Mouse (Mus musculus): ENCODE measurements at regions not wholly inside any gene's neighbourhood (a gene's known extent, or its start where the extent isn't known, plus 50 kb on each side); places are given as distances from the start of the nearest gene placed in this dataset.

- in situ Hi-C loops (cut with MboI; ENCODE audit: unreplicated experiment in 2 of 2), result loop anchor here in 1 of 2 experiments (25.0 kb wide), 1 partner anchor 560 kb away; the partner anchor contains the start of gene Tmem72
Observed at GRCm38 (mm10) chr6:117272227-117272955, 104.1 kb downstream of the Cxcl12 start.

- in situ Hi-C loops (cut with MboI; ENCODE audit: unreplicated experiment in 2 of 2), result no loop called here
Observed at GRCm38 (mm10) chr6:117275915-117276314, 107.6 kb downstream of the Cxcl12 start.

GRCm38 (mm10) chr6:117276850-117277249 lies 108.5 kb downstream of the Cxcl12 start:
- in situ Hi-C loops (cut with MboI; ENCODE audit: unreplicated experiment in 2 of 2), result no loop called here

DNA sequence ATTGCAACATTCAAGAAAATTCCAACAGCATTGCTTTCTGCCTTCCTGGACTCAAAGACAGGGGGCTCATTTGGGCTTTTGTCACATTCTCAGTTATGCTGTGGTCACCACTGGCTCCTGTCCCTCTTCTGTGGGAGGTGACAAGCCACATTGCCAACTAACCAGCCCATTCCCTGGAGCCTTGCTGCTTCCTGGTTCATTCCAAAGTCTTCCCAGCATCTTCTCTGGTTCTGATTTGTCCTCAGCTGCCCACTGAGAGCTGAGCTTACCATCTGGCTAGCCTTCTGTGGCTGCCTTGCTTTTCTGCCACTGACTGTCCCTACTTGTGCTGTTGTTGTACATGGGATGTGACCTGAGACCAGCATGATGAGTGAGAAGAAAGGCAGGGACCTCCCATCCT lies 111.0 kb downstream of the Cxcl12 start:
- in situ Hi-C loops (cut with MboI; ENCODE audit: unreplicated experiment in 2 of 2), result no loop called here

DNA sequence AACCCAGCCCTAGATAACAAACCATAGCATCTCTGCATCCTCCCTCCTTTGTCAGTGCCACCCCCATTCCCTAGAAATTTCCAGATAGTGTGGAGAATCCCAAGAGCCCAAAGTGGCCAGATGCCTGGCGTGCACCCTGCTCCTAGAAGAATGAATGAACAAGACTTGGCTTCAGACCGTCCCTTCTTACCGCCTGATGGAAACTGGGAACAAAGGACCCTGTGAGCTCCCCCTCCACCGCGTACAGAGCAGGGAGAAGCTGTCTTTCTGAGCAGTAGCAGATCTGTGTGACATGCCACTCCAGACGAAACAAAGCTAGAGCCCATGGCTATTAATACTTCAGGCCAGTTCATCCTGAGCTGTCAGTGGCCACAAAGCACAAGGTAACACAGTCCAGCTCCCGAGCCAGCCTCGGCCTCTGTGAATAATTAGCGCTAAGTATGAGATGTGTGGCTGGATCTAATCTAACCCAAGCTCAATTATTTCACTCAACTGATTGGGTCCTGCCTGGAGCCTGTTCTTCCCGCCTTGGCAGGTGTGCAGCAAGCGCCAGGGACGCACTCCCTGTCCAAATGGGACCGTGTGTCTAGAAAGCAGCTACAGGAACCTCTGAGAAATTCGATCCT lies 111.6 kb downstream of the Cxcl12 start:
- in situ Hi-C loops (cut with MboI; ENCODE audit: unreplicated experiment in 2 of 2), result no loop called here

- in situ Hi-C loops (cut with MboI; ENCODE audit: unreplicated experiment in 2 of 2), result no loop called here
Observed at GRCm38 (mm10) chr6:117280911-117281310, 112.6 kb downstream of the Cxcl12 start.

GRCm38 (mm10) chr6:117283616-117284015 lies 115.3 kb downstream of the Cxcl12 start:
- in situ Hi-C loops (cut with MboI; ENCODE audit: unreplicated experiment in 2 of 2), result no loop called here

DNA sequence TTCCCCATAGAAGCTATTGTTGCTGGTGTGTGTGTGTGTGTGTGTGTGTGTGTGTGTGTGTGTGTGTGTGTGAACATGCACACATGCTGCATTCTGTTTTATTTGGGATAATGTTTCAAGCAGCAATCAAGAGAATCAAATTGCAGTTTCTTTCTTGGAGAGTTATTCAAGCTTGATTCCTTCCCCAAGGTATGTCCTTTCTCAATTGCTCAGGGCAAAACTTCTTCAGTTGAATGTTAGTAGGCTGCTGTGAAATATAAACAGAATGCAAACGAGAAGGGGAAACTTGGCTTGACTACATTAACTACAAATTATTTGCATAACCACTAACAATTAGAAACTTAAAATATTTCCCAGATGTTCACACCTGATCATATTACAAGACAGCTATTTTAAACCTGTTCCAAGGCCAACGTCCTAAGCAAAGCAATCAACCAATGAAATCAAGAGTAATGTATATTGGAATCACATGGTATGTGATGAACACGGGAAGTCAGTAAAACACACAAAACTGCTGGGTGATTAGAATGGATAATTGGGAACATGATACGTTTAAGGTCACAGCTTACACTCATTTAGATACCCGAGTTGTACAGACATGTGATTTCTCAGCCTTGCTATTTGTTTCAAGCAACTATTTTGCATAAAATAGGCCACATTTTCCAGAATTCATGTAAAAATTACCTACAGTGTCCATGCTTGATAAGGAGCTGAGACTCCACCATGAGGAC lies 116.2 kb downstream of the Cxcl12 start:
- in situ Hi-C loops (cut with MboI; ENCODE audit: unreplicated experiment in 2 of 2), result no loop called here

DNA sequence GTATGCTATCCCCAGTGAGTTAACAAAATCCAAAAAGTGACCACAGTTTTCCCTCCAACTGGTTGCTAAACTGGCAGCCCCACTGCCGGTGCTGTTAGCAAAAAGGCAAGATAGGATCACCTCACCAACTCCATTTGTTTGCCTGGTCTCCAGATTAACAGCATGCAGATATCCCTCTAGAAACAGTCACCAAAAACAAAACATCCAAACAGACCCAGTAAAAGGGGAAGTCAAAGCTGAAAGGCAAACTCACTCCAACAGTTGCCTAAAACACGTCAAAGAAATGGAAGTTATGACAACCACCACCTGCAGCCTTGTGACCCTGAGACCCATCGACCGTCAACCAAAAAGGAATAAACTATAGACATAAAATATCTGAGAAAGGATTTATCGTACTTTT lies 119.1 kb downstream of the Cxcl12 start:
- in situ Hi-C loops (cut with MboI; ENCODE audit: unreplicated experiment in 2 of 2), result no loop called here

- in situ Hi-C loops (cut with MboI; ENCODE audit: unreplicated experiment in 2 of 2), result no loop called here
Observed at GRCm38 (mm10) chr6:117293780-117294465, 125.6 kb downstream of the Cxcl12 start.

GRCm38 (mm10) chr6:117297918-117298317 lies 129.6 kb downstream of the Cxcl12 start:
- in situ Hi-C loops (cut with MboI; ENCODE audit: unreplicated experiment in 2 of 2), result no loop called here

DNA sequence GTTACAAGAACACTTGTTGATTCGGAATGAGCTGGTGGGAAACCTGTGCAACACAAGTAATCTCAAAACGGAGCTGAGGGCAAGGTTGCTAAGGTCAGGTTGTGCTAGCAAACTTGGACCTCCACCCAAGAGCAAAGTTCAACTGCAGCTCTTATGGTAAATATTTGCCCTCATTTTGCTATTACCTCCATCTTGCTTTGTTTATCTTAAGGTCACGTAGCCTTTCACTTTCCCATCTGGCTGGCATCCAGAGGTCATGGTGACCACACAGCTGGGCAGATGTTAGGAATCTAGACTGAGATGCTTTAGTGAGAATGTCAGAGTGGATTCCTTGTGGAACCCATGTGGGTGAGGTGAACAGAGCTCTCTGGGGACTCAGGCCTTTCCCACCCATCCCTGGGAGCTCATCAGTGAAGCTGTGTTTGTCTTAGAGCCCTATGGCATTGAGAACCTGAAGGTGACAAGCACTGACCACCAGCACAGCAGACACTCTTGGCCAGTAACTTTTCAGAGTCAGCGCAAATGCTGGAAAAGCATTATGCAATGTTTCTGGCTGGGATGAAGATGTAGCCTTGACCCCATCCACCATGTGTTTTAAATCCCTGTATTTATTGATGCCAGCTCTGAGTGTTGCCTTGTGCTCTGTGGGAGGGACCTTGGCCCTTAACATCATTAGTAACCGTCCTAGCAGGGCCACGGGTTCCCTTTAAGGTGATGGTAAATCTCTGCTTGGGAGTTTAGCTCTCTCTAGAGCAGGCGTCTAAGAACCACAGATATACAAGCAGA lies 131.4 kb downstream of the Cxcl12 start:
- in situ Hi-C loops (cut with MboI; ENCODE audit: unreplicated experiment in 2 of 2), result no loop called here

DNA sequence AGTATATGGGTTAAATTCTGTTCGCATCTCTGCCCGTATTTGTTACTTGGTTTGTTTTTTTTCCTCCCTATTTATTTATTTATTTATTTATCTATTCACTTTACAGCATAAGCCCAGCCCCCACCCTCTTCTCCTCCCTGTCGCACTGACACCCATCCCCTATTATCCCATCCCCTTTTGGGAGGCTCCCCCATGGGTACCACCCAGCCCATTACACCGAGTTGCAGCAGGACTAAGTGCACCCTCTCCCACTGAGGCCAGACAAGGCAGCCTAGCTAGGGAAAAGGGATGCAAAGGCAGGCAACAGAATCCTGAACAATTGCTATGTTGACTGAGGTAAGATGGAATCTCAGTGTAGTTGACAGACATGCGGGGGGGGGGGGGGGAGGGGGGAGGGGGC lies 135.0 kb downstream of the Cxcl12 start:
- in situ Hi-C loops (cut with MboI; ENCODE audit: unreplicated experiment in 2 of 2), result no loop called here

- in situ Hi-C loops (cut with MboI; ENCODE audit: unreplicated experiment in 2 of 2), result no loop called here
Observed at GRCm38 (mm10) chr6:117305736-117306250, 137.5 kb downstream of the Cxcl12 start.

GRCm38 (mm10) chr6:117308636-117309035 lies 140.3 kb downstream of the Cxcl12 start:
- in situ Hi-C loops (cut with MboI; ENCODE audit: unreplicated experiment in 2 of 2), result no loop called here

DNA sequence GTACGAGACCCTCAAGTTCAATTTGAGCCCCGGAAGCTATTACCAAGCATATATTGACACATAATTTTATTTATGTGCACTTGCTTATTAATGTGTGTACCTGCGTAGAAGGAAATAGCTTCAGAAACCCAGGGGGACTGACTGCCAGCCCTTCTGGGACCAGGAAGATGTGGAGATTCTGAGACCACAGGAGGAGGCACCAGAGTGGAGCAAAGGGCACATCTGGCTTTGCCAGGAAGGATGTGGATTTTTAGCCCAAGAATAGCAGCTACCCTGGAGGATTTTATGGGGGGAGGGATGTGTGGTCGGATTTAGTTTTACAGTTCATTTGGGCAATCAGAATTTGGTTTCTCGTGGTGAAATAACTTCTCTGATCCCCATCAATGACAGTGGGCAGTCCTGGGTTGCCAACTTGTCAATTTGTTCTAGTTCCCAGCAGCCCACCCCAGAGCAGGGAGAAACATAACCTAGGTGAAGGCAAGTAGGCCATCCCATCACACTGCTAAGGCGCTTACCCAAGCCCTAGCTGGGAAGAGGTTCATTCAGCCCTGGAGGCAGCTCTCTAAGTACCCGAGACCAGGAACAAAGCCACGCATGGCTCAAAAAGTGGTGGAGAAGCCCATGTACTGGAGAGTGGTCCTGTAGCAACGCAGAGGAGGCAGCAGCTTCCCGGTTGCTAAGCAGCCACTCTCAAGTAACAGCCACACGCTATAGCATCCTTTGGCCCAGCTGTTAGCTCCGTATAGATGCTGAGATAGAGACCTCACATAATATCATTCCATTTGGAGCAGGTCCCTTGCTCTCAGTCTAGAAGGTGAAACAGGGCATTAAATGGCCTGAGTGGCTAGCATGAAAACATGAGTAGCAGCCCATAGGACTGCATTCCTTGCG lies 144.8 kb downstream of the Cxcl12 start:
- in situ Hi-C loops (cut with MboI; ENCODE audit: unreplicated experiment in 2 of 2), result no loop called here

DNA sequence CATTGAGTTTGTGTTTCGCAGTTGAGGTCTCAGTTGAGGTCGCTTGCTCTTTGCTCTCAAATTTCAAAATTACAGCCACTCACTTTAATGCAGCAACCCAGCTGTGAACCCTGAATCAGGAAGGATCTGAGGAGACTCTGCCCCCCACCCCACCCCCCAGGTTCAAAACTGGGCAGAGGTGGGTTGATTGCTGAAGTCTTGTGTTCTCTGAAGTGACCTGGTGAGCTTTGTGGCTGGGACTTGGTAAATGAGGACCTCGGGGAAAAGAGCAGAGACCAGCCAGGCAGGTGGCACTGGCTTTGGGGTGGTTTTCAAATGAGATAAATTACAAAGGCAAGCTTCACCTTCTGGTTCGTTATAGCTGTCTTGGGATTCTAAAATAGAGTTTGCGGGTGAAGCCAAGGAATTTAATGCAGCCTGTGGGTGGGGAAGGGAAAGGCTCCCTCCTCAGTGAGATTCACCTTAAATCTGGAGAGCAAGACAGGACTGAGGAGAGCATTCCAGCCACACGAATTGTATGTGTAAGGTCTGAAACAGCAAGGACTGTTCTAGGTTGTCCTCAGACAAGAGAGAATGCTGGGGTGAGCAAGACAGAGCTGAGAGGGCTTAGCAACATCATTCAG lies 145.7 kb downstream of the Cxcl12 start:
- in situ Hi-C loops (cut with MboI; ENCODE audit: unreplicated experiment in 2 of 2), result no loop called here

- in situ Hi-C loops (cut with MboI; ENCODE audit: unreplicated experiment in 2 of 2), result no loop called here
Observed at GRCm38 (mm10) chr6:117323301-117323700, 155.0 kb downstream of the Cxcl12 start.

DNA sequence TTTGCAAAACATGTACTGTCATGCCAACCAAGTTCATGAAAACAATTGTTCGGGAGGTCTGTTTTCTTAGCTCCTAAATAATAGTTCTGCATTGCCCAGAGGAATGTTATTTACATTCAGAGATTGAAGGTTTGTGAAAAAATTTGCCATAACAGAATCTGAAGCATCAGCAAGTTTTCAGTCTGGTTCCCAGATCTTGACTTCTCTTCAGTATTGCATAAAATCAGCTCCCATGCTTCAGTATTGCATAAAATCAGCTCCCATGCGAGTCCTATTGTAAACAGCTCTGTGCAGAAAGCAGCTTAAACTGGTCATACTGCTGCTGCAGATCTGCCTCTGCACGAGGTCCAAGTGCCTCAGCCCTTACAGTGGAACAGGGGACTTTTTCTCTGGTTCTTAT lies 155.5 kb downstream of the Cxcl12 start:
- in situ Hi-C loops (cut with MboI; ENCODE audit: unreplicated experiment in 2 of 2), result no loop called here

All from v-Abl transformed pro-B cells (cell line).